Mouse (Mus musculus): ENCODE results near the gene Tbcc. TPM values are rescaled to one million over a fixed set of nuclear protein-coding genes. Genes with fewer than 3 reads are reported as not detected.

Tbcc gene
- total RNA-seq, 2 experiments from 2014 or later, result 20.9 to 21.9 TPM

- no peak for DNase-seq
Observed at GRCm38 (mm10) chr17:46870204-46870798, 20.2 kb upstream of the Tbcc start.

GRCm38 (mm10) chr17:46870913-46871312, 19.6 kb upstream of the Tbcc start:
- DNase-seq, result no peak

- DNase-seq, result no peak
Observed at GRCm38 (mm10) chr17:46872806-46873205, 17.7 kb upstream of the Tbcc start.

GRCm38 (mm10) chr17:46874133-46874532, 16.4 kb upstream of the Tbcc start:
- DNase-seq, result peak; percentile 63 to 76

DNA sequence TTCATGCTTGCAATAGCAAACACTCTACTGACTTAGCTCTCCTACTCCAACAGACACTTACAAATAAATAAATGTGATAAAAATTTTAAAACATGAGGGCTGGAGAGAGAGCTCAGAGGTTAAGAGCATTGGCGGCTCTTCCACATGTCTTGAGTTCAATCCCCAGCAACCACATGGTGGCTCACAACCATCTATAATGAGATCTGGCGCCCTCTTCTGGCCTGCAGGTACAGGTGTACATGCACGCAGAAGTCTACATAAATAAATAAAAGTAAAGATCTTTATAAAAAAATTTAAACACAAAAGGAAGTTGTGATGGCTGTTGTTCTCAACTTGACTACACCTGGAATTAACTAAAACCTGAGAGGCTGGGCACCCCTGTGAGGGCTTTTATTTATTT, 14.9 kb upstream of the Tbcc start:
- no peak for DNase-seq

DNA sequence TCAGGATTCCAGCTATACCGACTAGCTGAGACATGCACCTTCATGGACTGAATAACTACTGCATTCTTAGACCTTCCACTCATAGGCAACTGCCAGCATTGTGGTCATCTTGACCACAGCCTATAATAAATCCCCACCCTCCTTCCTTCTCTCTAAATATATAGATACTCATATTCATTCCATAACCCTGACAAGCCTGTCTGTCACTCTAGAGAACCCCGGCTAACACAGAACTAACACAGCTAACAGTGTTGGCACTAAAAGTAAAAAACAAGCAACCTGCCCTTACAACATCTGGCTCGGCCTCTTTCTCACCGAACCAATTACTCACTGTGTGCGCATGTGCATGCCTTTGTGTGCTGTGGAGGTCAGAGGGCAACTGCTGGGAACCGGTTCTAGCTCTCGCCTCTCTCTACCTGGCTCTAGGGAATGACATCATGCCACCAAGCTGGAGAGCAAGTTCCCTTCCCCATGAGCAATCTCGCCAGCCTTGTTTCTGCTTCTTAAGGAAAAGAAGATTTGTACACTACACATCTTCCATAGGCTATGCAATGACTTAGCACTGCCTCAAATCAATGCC, 14.0 kb upstream of the Tbcc start:
- peak in 1 of 2 experiments; percentile 20 for DNase-seq

GRCm38 (mm10) chr17:46877061-46877460, 13.4 kb upstream of the Tbcc start:
- DNase-seq, result no peak

GRCm38 (mm10) chr17:46879841-46880311, 10.6 kb upstream of the Tbcc start:
- peak; percentile 35 to 46 for DNase-seq

DNA sequence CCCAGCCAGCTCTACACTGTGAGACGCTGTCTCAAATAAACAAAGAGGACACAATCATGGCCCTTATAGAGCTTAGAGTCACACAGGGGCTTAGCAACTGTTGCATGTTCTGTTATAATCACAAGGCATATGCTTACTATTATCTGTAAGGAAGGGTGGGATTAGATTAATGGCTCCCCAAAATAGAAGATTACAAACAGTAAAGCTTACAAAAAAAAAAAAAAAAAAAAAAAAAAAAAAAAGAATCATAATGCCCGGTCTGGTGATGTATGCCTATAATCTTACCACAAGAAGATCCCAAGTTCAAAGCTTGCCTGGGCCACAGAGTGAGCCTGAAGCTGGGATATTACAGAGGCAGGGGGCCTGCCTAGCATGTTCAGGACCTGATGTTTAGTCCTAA, 10.2 kb upstream of the Tbcc start:
- no peak for DNase-seq

DNA sequence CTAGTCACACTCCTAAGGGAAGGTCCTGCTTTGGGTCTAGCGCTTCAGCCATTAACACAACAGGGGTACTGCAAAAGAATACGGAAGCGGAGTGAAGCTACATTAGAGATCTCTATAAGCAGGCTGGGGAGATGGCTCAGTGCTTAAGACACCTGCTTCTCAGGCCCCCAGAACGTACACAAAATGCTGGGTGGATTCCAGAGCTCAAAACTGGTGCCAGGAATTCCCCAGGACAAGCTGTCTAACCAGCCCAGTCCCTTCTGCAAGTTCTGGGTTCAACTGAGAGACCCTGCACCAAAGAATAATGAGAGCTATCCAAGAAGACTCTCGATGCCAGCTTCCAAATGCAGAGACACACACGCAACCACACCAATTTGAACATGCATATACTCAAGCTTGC, 8.8 kb upstream of the Tbcc start:
- DNase-seq, result no peak

- no peak for DNase-seq
Observed at GRCm38 (mm10) chr17:46883107-46883506, 7.4 kb upstream of the Tbcc start.

DNA sequence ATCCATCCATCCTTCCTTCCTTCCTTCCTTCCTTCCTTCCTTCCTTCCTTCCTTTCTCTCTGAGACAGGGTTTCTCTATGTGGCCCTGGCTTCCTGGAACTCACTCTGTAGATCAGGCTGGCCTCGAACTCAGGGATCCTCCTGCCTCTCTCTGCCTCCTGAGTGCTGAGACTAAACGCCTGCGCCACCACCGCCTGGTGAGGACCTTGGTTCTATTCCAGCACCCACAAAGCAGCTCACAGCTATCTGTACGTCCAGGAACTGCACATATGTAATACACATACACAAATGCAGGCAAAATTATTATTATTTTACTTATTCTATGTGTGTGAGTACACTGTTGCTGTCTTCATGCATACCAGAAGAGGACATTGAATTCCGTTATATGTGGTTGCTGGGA, 5.7 kb upstream of the Tbcc start:
- DNase-seq, result no peak

- no peak for DNase-seq
Observed at GRCm38 (mm10) chr17:46885218-46885909, 5.1 kb upstream of the Tbcc start.

DNA sequence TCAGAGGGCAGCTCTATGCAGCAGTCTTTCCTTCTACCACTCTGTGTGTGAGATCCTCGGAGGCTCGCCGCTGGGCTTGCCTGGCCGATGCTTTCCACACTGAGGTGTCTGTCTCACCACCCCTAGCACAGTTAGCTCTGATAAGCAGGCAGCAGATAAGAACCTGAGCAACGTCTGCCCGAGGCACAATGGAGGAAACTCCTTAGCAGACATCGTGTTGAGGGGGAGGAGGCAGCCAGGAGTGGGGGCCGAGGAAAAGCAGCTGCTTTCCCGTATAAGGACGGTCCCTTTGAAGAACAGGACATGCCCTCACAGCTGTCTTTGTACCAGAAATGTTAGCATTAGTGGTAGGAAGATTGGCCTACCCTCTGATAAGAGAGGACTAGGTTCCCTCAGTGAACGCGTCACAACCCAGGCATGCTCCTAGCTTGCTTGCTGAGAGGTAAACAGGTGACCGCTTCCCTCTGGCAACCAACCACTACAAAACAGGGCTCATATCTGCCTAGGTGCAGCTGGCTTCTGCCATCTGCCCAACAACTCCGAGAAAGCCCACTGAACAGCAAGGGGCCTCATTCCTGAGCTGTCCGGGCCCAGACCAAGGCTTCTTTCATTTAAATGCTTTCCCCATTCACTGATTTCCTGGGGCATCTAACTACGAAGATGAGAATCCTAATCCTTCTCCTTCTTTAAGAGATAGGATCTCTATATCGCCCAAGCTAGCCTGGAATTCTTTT, 4.4 kb upstream of the Tbcc start:
- DNase-seq, result no peak

GRCm38 (mm10) chr17:46888511-46889212, 1.8 kb upstream of the Tbcc start:
- DNase-seq, result peak; percentile 48 to 66

GRCm38 (mm10) chr17:46889450-46890084, 917 bp upstream of the Tbcc start:
- peak; percentile 88 to 91 for DNase-seq

- DNase-seq, result peak; percentile 43 to 57
Observed at GRCm38 (mm10) chr17:46890843-46891594, 535 bp downstream of the Tbcc start.

DNA sequence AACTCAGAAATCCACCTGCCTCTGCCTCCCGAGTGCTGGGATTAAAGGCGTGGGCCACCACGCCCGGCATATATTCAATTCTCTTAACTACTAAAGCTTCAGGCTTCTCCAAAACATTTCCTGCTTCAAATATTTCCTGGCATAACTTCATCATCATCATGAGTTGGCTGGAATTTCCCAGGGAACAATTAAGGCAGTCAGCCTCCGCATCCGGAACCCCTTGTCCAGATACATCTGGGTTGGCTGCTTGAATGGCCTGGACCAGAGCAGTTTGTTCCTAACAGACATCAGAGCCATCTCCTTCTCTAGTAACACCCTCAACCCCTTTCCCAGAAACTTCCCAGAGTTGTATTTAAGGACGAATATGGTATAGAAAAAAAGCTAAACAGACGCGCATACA, 4.9 kb downstream of the Tbcc start:
- DNase-seq, result no peak

DNA sequence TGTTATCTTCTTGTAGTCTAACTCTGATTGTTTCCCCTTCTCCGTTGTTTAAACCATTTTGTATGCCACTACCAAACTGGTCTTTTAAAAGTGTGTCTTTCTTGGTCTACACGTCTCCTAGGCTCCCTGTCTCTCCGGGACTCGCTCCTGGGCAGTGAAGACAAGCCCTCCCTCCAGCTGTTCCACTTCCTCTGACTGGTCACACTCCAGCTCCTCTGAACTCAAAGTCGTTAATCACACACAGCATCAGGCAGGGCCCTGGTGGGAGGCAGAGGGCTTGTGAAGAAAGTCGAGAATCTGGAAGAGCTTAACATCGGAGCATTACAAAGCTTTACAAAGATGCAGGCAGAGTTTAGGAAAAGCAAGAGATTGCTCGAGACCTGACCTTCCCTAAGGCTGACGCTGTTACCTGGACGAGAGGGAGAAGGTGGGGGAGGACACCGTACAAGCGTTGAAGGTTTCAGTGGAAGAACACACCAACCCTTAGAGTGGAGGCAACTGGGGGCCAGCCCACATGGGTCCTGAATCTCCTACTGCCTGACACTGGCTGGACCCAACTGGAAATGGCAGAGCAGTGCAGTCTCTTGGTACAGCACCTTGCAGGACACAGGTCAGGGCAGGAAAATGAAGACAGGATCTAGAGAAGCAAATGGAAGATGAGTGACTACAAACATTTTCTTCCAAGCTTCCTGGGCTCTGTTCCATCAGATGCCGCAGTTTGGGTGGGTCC, 6.9 kb downstream of the Tbcc start:
- DNase-seq, result no peak

DNA sequence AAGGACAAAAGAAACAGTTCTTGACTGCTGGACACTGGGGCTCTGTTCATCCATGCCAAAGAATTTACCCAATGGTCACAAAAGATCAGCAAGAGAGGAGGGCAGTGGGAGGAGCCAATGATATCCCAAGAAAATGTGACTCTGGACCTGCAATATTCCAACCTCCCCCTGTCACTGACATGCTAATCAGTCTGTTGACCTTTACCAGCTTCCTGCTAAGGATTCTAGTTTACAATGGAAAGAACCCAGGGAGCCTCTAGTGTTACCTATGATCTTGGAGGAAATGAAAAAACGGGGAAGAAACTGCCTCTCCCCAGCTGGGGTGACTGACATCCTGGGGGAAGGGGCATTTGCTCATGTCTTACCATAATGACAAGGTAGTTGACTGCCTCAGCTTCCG, 10.5 kb downstream of the Tbcc start:
- no peak for DNase-seq

Measured in adrenal gland, postnatal 36 days (tissue).